Mouse (Mus musculus) ES-E14 (cell line): ENCODE results near the gene Tmem223. TPM values are rescaled to one million over a fixed set of nuclear protein-coding genes. Genes with fewer than 3 reads are reported as not detected.

Experiments
- DNase-seq: peaks from one replicate; pipeline ENCODE4 v3.0.0-alpha.2; 2013; ENCODE audit warnings: low read depth, low spot score
- H3K27ac ChIP-seq: 2 replicates; pipeline ENCODE4 v1.5.1; 2012; ENCODE audit warnings: low read depth, mild to moderate bottlenecking, low read length, moderate library complexity, mixed read lengths; ENCODE audit not compliant: poor library complexity, insufficient read depth, severe bottlenecking
- H3K36me3 ChIP-seq: 2 replicates; pipeline ENCODE4 v1.6.1; 2012; ENCODE audit warnings: mild to moderate bottlenecking, low read length, moderate library complexity, mixed read lengths; ENCODE audit not compliant: control insufficient read depth, poor library complexity, insufficient read depth, severe bottlenecking
- H3K4me1 ChIP-seq, 2 experiments: fragments of 150-350 bp in 1 of 2; sonication (generic) in 1 of 2; 2 replicates each; pipeline ENCODE4 v1.6.1; 2012; ENCODE audit warnings: low read length in 2 of 2, mild to moderate bottlenecking in 1 of 2, mixed read lengths in 1 of 2; ENCODE audit not compliant: control insufficient read depth in 2 of 2, insufficient read depth in 2 of 2, poor library complexity in 1 of 2
- H3K4me3 ChIP-seq, 2 experiments: fragments of 150-350 bp in 1 of 2; sonication (generic) in 1 of 2; 2 replicates each; pipeline ENCODE4 v1.5.1; 2012; ENCODE audit warnings: low read length in 2 of 2, low read depth in 1 of 2, mild to moderate bottlenecking in 1 of 2, mixed read lengths in 1 of 2; ENCODE audit not compliant: insufficient read depth in 1 of 2, poor library complexity in 1 of 2, severe bottlenecking in 1 of 2
- H3K9ac ChIP-seq: 2 replicates; pipeline ENCODE4 v1.6.1; 2012; ENCODE audit warnings: low read depth, mild to moderate bottlenecking, low read length, mixed read lengths; ENCODE audit not compliant: poor library complexity, insufficient read depth, severe bottlenecking
- H3K9me3 ChIP-seq: fragments of 150-350 bp; sonication (generic); 2 replicates; pipeline ENCODE4 v1.6.1; 2012; ENCODE audit warnings: low read depth, mild to moderate bottlenecking, low read length; ENCODE audit not compliant: control insufficient read depth, insufficient read depth
- CHD2 ChIP-seq: IDR thresholded peaks from 2 replicates; pipeline ENCODE4 v1.6.1; 2014; ENCODE audit warnings: mild to moderate bottlenecking, low read depth, low read length, inconsistent platforms
- HCFC1 ChIP-seq: IDR thresholded peaks from 2 replicates; pipeline ENCODE4 v1.6.1; 2012; ENCODE audit warnings: low read length, inconsistent platforms, borderline replicate concordance; ENCODE audit not compliant: insufficient read depth
- MAFK ChIP-seq: IDR thresholded peaks from 2 replicates; pipeline ENCODE4 v1.6.1; 2014; ENCODE audit warnings: mild to moderate bottlenecking, low read depth, low read length, inconsistent platforms; ENCODE audit not compliant: insufficient read depth
- ZC3H11A ChIP-seq: IDR thresholded peaks from 2 replicates; pipeline ENCODE4 v1.6.1; 2012; ENCODE audit warnings: low read depth, mild to moderate bottlenecking, inconsistent platforms, low read length, borderline replicate concordance
- ZNF384 ChIP-seq: IDR thresholded peaks from 2 replicates; pipeline ENCODE4 v1.6.1; 2012; ENCODE audit warnings: low read depth, low read length, inconsistent platforms
- in situ Hi-C, 2 experiments: fragments of 600-800 bp; cut with MboI; formaldehyde crosslinking; loops; one replicate each; pipeline ENCODE4 v1.15.1; 2025; ENCODE audit warnings: low sequenced_read_pairs in 2 of 2, inconsistent platforms in 1 of 2; ENCODE audit not compliant: unreplicated experiment in 2 of 2
- total RNA-seq: library from RNA; depleted of rRNA; stranded (reverse); fragments of 300-350 nt; gene quantifications from 2 replicates; pipeline ENCODE4 v1.2.3, GENCODE M21; 2012

The Tmem223 gene
- total RNA-seq, 1 experiment: 77.3 TPM

DNA sequence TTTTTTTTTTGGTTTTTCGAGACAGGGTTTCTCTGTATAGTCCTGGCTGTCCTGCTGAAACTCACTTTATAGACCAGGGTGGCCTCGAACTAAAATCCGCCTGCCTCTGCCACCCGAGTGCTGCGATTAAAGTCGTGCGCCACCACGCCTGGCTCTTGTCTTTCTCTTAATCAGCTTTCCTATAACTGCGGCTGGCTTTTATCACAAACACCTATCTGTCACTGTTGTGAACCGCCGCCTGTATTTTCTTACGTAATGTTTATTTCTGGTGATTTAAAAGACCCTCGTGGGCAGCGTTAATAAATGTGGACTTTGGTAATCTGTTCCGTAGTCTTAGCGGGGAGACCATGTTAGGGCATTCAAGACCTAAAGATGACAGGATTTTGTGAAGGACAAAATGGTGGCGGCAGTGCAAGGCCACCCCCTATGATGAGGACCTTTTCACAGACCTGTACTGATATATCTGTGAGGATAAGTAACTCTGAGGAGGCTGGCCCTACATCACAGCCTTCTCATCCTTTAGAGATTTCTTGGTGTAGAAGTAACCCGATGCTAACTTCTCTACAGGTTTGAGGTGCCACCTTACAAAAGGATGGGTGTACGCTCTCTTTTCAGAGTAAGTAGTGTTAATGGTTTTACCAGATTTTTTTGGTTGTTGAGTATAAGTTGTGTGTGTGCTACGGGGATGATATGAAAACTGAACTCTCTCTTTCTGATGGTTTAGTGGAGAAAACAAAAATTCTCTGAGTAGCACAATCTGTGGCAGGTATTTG lies 47.0 kb upstream of the Tmem223 start:
- H3K4me3 ChIP-seq: peak overlapping the region; percentile 76 to 92
- 0 out of 4 replicates have a peak, but pooled peaks cover 0 to 3% of the 10 kb centered on the region in 2 experiments for H3K4me1 ChIP-seq
- TF ChIP-seq MAFK: no peak
- TF ChIP-seq CHD2: no peak
- TF ChIP-seq HCFC1: no peak
- TF ChIP-seq ZNF384: no peak
- TF ChIP-seq ZC3H11A: no peak
- in situ Hi-C loops: no loop called here
- peak overlapping the region; percentile 99 for H3K9ac ChIP-seq
- no peak for DNase-seq
- no peaks in the 10 kb centered on the region for H3K9me3 ChIP-seq
- H3K27ac ChIP-seq: peak overlapping the region; percentile 94
- H3K36me3 ChIP-seq: peaks cover 29% of the 10 kb centered on the region

DNA sequence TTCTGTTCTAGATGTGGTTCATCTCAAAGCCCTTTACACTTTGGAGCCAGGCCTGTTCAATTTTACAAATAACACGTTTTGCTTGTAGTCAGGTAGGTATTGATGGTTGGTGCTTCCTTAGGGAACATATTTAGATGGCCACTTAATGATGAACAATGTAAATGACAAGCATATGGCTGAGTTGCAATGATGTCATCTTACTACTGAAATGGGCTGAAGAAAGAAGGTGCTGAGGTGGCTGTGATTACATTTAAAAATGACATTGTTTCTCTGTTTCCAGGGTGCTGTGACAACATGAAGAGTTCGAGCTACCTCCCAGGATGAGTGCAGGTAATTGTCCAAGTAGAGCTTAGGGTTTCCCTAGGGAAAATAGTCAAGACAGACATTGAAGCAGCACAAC lies 46.4 kb upstream of the Tmem223 start:
- 0 out of 4 replicates have a peak, but pooled peaks cover 0 to 3% of the 10 kb centered on the region in 2 experiments for H3K4me1 ChIP-seq
- peak overlapping the region; percentile 76 to 92 for H3K4me3 ChIP-seq
- TF ChIP-seq HCFC1 (no peak), ZC3H11A (no peak), MAFK (no peak), CHD2 (no peak), ZNF384 (no peak)
- peak overlapping the region; percentile 99; the same call in 1 of the 2 replicates for H3K9ac ChIP-seq
- H3K9me3 ChIP-seq: no peaks in the 10 kb centered on the region
- no peak for DNase-seq
- in situ Hi-C loops: no loop called here
- H3K36me3 ChIP-seq: peaks cover 29% of the 10 kb centered on the region
- H3K27ac ChIP-seq: peak overlapping the region; percentile 94; the same call in 1 of the 2 replicates

DNA sequence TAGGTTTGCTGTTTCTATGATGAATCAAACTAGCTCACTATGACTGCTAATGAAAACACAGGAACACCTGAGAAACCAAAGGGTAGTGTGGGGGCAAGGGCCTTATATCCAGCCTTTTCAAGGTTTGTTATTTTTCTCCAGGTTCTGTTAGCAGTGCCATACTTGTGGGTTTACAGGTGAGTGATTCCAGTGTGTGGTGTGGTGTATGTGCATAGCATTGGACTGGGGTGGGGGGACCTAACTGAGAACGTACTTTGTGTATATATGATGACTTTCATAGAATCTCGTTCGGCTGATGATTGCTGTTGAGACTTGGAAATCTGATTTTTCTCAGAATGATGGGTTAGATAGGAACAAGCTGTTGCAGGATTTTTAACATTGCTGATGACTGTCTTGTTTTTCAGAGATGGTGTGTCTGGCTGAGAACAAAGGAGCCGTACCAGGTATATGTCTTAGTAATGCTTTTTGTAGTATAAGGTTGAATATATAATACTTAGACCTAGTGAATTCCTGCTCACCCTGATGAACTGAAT lies 45.6 kb upstream of the Tmem223 start:
- H3K4me1 ChIP-seq: 0 out of 4 replicates have a peak, but pooled peaks cover 0 to 3% of the 10 kb centered on the region in 2 experiments
- peak overlapping the region; percentile 99 for H3K9ac ChIP-seq
- TF ChIP-seq ZNF384: no peak
- TF ChIP-seq HCFC1: no peak
- no peak for TF ChIP-seq CHD2
- TF ChIP-seq ZC3H11A: no peak
- TF ChIP-seq MAFK: no peak
- H3K4me3 ChIP-seq: peak overlapping the region; percentile 76 to 92
- no peaks in the 10 kb centered on the region for H3K9me3 ChIP-seq
- no peak for DNase-seq
- H3K27ac ChIP-seq: peak overlapping the region; percentile 14; the same call in 1 of the 2 replicates
- in situ Hi-C loops: no loop called here
- H3K36me3 ChIP-seq: peaks cover 29% of the 10 kb centered on the region

DNA sequence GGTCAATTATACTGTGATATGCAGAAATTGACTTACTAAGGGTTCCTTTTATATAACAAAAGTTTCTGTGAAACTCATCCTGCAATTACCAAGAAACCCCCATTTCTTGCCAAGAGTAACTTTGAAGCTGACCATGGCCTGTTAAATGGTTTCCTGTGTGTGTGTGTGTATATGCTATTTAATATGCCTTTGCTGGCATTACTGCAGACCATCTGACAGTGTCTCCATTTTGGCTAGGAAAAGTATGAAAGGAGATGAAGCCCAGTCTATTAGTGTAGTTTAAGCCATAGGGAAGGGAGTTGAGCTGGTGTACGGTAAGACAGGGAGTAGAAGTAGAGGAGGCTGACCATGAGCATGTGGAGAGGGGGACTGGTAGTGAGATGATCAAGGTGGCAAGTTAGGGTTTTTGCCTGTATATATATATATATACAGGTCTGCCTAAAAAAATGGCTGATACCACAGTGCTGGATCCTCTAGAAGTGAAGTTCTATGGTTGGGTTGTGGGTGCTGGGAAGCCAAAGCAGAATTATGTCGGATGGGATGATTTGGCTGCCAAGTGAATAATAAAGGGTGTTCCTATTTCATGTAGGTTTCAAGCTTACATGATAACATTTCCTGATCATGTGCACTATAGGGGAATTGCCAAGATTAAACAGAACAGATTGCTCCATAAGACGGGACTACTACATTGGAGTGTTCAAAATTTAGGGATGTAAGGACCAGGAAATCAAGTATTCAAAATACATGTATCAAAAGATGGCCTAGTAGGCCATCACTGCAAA lies 44.0 kb upstream of the Tmem223 start:
- DNase-seq: peak; percentile 55
- H3K4me3 ChIP-seq: peak overlapping the region in 1 of 2 experiments; percentile 92; a peak in 1 of 4 replicates
- peaks cover 29% of the 10 kb centered on the region for H3K36me3 ChIP-seq
- no peaks in the 10 kb centered on the region for H3K9me3 ChIP-seq
- no peak overlapping the region; the same call in 1 of the 2 replicates for H3K27ac ChIP-seq
- no peak for TF ChIP-seq HCFC1
- peak; percentile 71; the same call in 1 of the 2 replicates for TF ChIP-seq CHD2
- in situ Hi-C loops: no loop called here
- H3K9ac ChIP-seq: no peak overlapping the region; the same call in 1 of the 2 replicates
- no peaks in the 10 kb centered on the region for H3K4me1 ChIP-seq
